Mouse (Mus musculus) forebrain, embryonic 16.5 days (tissue): ENCODE results near the gene Slc25a35. TPM values are rescaled to one million over a fixed set of nuclear protein-coding genes. Genes with fewer than 3 reads are reported as not detected.
A peak's percentile ranks its signal among the peaks of the same experiment; 100 is the strongest.
"Not testable (repeated sequence)": the region's sequence is repeated elsewhere in the genome, so short reads cannot be mapped to it uniquely, and the experiment has no call there.

Experiments
- ATAC-seq: fragments of 200-750 bp; cut with Nextera tagmentation; 2 replicates; pipeline ENCODE4 v1.8.0; 2017; ENCODE audit warnings: mild to moderate bottlenecking, moderate library complexity
- H3K27ac ChIP-seq: fragments of 300-500 bp; sonication (generic); 2 replicates; pipeline ENCODE4 v1.5.1; 2014; ENCODE audit warnings: low read length, control low read depth
- H3K27me3 ChIP-seq: fragments of 300-500 bp; sonication (generic); replicated peaks from 2 replicates; pipeline ENCODE4 v1.6.1; 2014; ENCODE audit warnings: low read length; ENCODE audit not compliant: control insufficient read depth, insufficient read depth
- H3K36me3 ChIP-seq: fragments of 300-500 bp; sonication (generic); 2 replicates; pipeline ENCODE4 v1.6.1; 2014; ENCODE audit not compliant: control insufficient read depth, insufficient read depth
- H3K4me1 ChIP-seq: fragments of 300-500 bp; sonication (generic); replicated peaks from 2 replicates; pipeline ENCODE4 v1.6.1; 2014; ENCODE audit warnings: low read length; ENCODE audit not compliant: control insufficient read depth, insufficient read depth
- H3K4me2 ChIP-seq: fragments of 300-500 bp; sonication (generic); 2 replicates; pipeline ENCODE4 v1.6.1; 2014; ENCODE audit warnings: mild to moderate bottlenecking, low read length, control low read depth
- H3K4me3 ChIP-seq: fragments of 300-500 bp; sonication (generic); replicated peaks from 2 replicates; pipeline ENCODE4 v1.5.1; 2014; ENCODE audit warnings: mild to moderate bottlenecking, low read length, control low read depth
- H3K9ac ChIP-seq: fragments of 300-500 bp; sonication (generic); replicated peaks from 2 replicates; pipeline ENCODE4 v1.6.1; 2014; ENCODE audit warnings: low read depth, low read length, control low read depth
- H3K9me3 ChIP-seq: fragments of 300-500 bp; sonication (generic); 2 replicates; pipeline ENCODE4 v1.6.1; 2016; ENCODE audit warnings: low read length; ENCODE audit not compliant: control insufficient read depth
- WGBS: fragments of 180-500 bp; shearing (Covaris S2); extraction: QIAGEN DNeasy Blood & Tissue Kit; methylation state at CpG from one replicate; pipeline ENCODE4 v1.1.7; 2014; 5-methylcytosine and 5-hydroxymethylcytosine counted together
- polyA plus RNA-seq: library from polyadenylated mRNA; unstranded; fragments of >200 nt; fragmentation: Nextera tagmentation; extraction: Ambion mirVana; gene quantifications from 2 replicates; pipeline ENCODE4 v1.2.1, GENCODE M21; 2015

Gene Slc25a35
- polyA plus RNA-seq, 1 experiment from 2014 or later = 1.0 TPM

DNA sequence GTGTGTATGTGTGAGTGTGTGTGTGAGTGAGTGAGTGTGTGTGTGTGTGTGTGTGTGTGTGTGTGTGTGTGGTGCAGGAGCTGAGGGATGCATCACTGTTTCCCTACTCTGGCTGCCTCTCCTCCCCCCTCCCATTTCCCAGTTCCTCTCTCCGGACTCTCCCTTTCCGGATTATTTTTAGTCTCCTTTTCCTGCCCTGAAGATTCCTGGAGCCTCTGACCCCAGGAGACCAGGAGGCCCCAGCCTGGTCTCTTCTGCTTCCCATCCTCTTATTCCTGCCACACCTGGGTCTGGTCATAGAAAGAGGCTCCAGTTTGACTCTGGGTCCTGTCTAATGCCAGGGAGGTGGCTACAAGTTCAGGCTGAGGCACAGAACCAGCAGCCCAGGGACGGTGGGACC, 11.8 kb upstream of the Slc25a35 start:
- H3K9me3 ChIP-seq = no peaks in the 10 kb centered on the region
- H3K27me3 ChIP-seq = peaks cover 9% of the 10 kb centered on the region

DNA sequence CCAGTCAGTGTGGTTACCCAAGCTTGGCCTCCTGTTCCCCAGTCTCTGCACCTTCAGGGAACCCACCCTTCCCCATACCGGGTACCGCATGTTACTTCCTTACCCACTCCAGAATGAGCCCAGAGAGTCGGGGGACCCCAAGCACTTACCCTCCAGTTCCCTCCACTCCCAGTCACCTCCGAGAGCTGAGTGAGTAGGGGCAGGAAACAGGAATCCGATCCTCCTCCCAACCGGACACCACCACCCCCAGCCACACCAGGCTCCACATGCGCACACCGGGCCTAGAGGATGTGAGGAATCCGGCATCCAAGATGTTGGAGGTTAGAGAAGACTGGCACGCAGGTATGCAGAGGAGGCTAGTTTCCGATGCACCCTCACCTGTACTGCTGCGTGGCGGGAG, 11.2 kb upstream of the Slc25a35 start:
- 36% methylated on average over 13 of the region's 13 CpGs for WGBS
- Histone ChIP-seq H3K9ac (0 out of 2 replicates have a peak overlapping the region, but pooled peaks have one; percentile 17), H3K4me3 (no peak overlapping the region; the same call in 1 of the 2 replicates), H3K36me3 (no peaks in the 10 kb centered on the region), H3K4me1 (peaks cover 11% of the 10 kb centered on the region; the same call in 1 of the 2 replicates), H3K27me3 (peaks cover 9% of the 10 kb centered on the region), H3K9me3 (no peaks in the 10 kb centered on the region), H3K27ac (no peak overlapping the region), H3K4me2 (no peak overlapping the region)
- ATAC-seq = no peak

More for the DNA sequence above, 11.8 kb upstream of the Slc25a35 start:
- Histone ChIP-seq H3K4me2 (no peak overlapping the region), H3K4me1 (peaks cover 11% of the 10 kb centered on the region; the same call in 1 of the 2 replicates), H3K27ac (no peak overlapping the region), H3K36me3 (no peaks in the 10 kb centered on the region), H3K4me3 (no peak overlapping the region; the same call in 1 of the 2 replicates), H3K9ac (no peak overlapping the region)
- WGBS = 57% methylated on average over 3 of the region's 3 CpGs
- ATAC-seq = no peak

DNA sequence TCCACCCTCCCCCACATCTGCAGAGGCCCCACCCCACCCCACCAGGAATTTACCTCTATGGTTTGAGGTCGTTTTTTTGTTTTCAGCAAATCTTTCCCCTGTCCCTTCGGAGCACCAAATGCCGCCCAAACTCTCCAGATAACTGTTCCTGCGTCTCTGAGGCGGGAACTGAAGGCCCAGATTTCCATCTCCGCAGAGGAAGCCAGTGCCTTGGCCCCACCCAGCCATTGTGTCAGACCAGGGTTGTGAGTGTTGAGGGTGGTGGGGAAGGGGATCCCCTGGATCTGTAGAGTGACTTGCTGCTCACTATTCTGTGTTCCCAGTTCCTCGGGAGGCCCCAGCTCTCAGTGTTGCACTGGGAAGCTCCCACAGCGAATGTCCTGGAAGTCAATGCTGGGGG, 10.6 kb upstream of the Slc25a35 start, which contains the start of gene Arhgef15:
Arhgef15 (minus strand) TSS at position 173 of the 400 bp plus-strand sequence.
- Histone ChIP-seq H3K4me2 (no peak within 1 kb of the TSS), H3K36me3 (no peaks in the 10 kb centered on the region), H3K9ac (0 out of 2 replicates have a peak within 1 kb of the TSS, but pooled peaks have one; percentile 17), H3K27me3 (peaks cover 9% of the 10 kb centered on the region), H3K4me3 (no peak within 1 kb of the TSS; the same call in 1 of the 2 replicates), H3K9me3 (no peaks in the 10 kb centered on the region), H3K4me1 (peaks cover 11% of the 10 kb centered on the region; the same call in 1 of the 2 replicates), H3K27ac (no peak within 1 kb of the TSS; the same call in 1 of the 2 replicates)
- ATAC-seq = no peak
- WGBS = 41% methylated on average over 8 of the region's 8 CpGs

DNA sequence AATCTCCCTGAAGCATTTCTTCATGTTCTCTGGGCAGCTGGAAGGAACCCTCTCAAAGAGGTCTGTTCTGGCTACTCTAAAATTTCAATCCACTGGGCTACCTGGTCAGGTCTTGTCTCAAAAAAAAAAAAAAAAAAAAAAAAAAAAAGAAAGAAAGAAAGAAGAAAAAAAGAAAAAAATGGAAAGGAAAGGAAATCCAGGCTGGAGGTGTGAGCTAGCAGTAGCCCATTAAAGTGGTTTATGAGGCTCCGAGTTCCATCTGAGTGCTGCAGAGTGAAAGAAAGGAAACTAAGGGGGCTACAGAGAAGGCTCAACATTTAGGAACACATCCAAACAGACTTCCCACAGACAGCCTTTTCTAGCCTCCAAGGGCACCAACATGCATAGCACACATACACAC, 10.0 kb upstream of the Slc25a35 start:
- ATAC-seq = no peak
- Histone ChIP-seq H3K27me3 (peaks cover 8% of the 10 kb centered on the region), H3K27ac (no peak overlapping the region), H3K4me1 (peaks cover 11% of the 10 kb centered on the region; the same call in 1 of the 2 replicates), H3K9ac (no peak overlapping the region), H3K9me3 (no peaks in the 10 kb centered on the region), H3K4me2 (no peak overlapping the region), H3K36me3 (no peaks in the 10 kb centered on the region), H3K4me3 (no peak overlapping the region)
- WGBS = 100% methylated on average over 1 of the region's 1 CpGs

DNA sequence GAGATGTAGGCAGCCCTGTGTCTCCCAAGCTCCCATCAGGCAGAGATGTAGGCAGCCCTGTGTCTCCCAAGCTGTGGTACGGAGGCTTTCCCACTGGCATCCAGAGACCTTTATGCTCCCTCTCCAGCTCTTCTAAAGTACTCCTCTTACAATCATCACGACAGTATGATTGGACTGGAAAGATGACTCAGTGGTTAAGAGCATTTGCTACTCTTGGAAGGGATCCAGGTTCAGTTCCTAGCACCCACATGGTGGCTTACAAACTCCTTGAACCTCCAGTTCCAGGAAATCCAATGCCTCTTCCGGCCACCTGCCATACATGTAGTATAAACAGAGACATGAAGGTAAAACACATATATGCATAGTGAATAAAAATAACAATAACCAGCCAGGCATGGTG, 6.3 kb upstream of the Slc25a35 start:
- WGBS = 79% methylated on average over 3 of the region's 3 CpGs
- Histone ChIP-seq H3K27ac (no peak overlapping the region), H3K36me3 (no peaks in the 10 kb centered on the region), H3K9ac (no peak overlapping the region), H3K9me3 (no peaks in the 10 kb centered on the region), H3K4me2 (no peak overlapping the region), H3K4me3 (no peak overlapping the region), H3K4me1 (no peaks in the 10 kb centered on the region), H3K27me3 (no peaks in the 10 kb centered on the region)
- ATAC-seq = no peak

DNA sequence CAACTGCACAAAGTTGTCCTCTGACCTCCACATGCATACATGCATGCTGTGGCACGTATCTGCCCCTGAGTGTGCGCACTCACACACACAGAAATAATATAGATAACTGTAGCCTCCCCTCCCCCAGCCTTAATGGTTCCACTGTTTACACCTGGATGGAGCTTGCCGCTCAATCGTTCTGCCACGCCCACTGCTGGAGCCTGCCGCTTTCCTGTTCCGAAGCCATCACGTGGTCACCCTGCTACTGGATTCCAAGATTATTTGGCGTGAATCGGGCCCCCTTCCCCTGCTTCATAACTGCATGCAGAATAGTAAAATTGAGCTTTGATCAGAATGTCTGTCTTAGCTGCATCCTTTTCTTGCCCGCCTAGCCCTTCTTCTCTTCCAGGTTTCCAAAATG, 5.8 kb upstream of the Slc25a35 start:
- not testable (repeated sequence) for H3K4me1 ChIP-seq, ATAC-seq

DNA sequence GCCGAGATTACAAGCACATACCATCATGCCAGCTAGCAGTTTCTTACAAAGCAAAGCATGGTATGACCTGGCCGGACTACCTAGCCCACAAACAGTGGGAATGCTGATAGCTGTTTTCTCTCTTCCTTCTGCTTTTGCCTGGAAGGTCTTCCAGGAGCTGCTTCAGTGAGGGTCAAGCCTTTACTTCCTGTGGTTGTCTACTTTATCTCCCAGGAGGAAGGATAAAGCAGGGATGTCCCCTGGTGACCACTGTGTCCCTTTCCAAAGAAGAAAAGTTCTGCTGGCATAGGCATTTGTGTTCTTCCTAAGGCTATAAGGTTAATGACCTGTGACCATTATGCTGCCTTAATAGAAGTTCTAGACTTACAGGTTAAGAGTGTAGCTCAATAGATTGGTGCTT, 4.5 kb upstream of the Slc25a35 start:
- 88% methylated on average over 2 of the region's 2 CpGs for WGBS
- H3K4me3 ChIP-seq = no peak overlapping the region

More for the DNA sequence above, 5.8 kb upstream of the Slc25a35 start:
- H3K9ac ChIP-seq, H3K4me2 ChIP-seq, H3K27ac ChIP-seq, H3K36me3 ChIP-seq, H3K27me3 ChIP-seq, H3K9me3 ChIP-seq, H3K4me3 ChIP-seq: not testable (repeated sequence)
- 23% methylated on average over 11 of the region's 11 CpGs for WGBS

DNA sequence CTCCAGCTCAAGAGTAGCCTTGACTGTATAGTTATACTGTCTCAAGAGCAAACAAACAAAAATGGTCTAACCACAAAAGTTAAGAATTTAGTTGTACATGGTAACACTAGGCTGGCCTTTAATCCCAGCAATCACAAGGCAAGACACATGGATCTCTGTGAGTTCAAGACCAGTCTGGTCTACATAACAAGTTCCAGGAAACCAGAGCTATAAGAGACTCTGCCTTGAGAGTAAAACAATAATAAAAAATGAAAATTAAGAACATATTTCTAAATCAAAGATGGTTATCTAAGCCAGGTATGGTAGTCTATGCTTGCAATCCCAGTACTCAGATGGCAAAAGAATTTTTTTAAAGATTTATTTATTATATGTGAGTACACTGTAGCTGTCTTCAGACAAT, 2.9 kb upstream of the Slc25a35 start:
- peaks cover 9% of the 10 kb centered on the region for H3K4me1 ChIP-seq
- no peak overlapping the region for H3K9ac ChIP-seq
- ATAC-seq = no peak
- H3K36me3 ChIP-seq = no peaks in the 10 kb centered on the region
- H3K9me3 ChIP-seq = no peaks in the 10 kb centered on the region
- no peaks in the 10 kb centered on the region for H3K27me3 ChIP-seq
- H3K4me3 ChIP-seq = no peak overlapping the region
- no peak overlapping the region for H3K4me2 ChIP-seq
- no peak overlapping the region for H3K27ac ChIP-seq

More for the DNA sequence above, 4.5 kb upstream of the Slc25a35 start:
- peaks cover 8% of the 10 kb centered on the region for H3K4me1 ChIP-seq
- no peak overlapping the region for H3K4me2 ChIP-seq
- H3K9ac ChIP-seq = no peak overlapping the region
- H3K27me3 ChIP-seq = no peaks in the 10 kb centered on the region
- H3K27ac ChIP-seq = no peak overlapping the region
- no peak for ATAC-seq
- H3K36me3 ChIP-seq = no peaks in the 10 kb centered on the region
- H3K9me3 ChIP-seq = no peaks in the 10 kb centered on the region

DNA sequence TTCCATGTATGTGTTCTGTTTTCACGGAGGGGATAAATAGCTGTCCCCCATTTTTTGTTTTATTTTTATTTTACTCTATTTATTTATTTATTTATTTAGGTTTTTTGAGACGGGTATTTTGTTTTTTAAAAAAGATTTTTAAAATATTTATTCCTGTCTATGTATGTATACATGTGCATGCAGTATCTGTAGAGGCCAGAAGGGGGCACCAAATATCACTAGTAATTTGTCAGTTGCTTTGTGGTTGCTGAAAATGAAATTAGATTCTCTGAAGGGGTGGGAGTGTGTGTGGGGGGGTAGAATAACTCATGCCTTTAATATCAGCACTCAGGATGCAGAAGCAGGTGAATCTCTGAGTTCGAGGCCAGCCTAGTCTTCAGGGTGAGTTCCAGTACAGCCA, 2.1 kb upstream of the Slc25a35 start:
- H3K4me3 ChIP-seq = no peak overlapping the region
- no peak for ATAC-seq
- WGBS = 24% methylated on average over 3 of the region's 3 CpGs
- no peaks in the 10 kb centered on the region for H3K36me3 ChIP-seq
- no peaks in the 10 kb centered on the region for H3K9me3 ChIP-seq
- H3K27me3 ChIP-seq = no peaks in the 10 kb centered on the region
- no peak overlapping the region for H3K9ac ChIP-seq
- H3K4me1 ChIP-seq = peaks cover 9% of the 10 kb centered on the region
- no peak overlapping the region for H3K27ac ChIP-seq
- H3K4me2 ChIP-seq = no peak overlapping the region

DNA sequence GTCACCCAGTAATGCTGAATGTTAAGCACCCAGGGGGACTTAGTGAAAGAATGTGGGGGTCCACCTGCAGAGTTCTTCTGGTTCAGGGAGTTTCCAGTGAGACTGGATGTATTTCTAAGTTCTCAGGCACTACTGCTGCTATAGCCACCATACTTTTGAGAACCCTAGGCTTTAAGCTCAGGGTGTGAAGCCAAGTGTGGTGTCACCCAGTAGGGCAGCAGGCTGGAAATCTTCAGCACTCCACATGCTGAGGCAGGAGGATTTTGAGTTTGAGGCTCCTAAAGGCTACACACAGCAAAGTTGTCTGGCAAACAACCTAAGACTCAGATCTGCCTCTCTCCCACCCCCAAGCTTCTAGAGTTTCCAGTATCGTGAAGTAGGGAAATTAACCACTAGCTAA, 1.4 kb upstream of the Slc25a35 start:
- H3K4me2 ChIP-seq = no peak overlapping the region
- no peak overlapping the region for H3K27ac ChIP-seq
- H3K9ac ChIP-seq = no peak overlapping the region
- H3K4me1 ChIP-seq = peaks cover 9% of the 10 kb centered on the region
- WGBS = 58% methylated on average over 1 of the region's 1 CpGs
- no peak overlapping the region for H3K4me3 ChIP-seq
- no peaks in the 10 kb centered on the region for H3K36me3 ChIP-seq
- no peaks in the 10 kb centered on the region for H3K9me3 ChIP-seq
- ATAC-seq = no peak
- H3K27me3 ChIP-seq = no peaks in the 10 kb centered on the region
